Mouse (Mus musculus): ENCODE data around the gene Lrrfip1. TPM values are rescaled to one million over a fixed set of nuclear protein-coding genes. Genes with fewer than 3 reads are reported as not detected.

The Lrrfip1 gene
- polyA plus RNA-seq, 1 experiment from 2014 or later, result 58.6 TPM

DNA sequence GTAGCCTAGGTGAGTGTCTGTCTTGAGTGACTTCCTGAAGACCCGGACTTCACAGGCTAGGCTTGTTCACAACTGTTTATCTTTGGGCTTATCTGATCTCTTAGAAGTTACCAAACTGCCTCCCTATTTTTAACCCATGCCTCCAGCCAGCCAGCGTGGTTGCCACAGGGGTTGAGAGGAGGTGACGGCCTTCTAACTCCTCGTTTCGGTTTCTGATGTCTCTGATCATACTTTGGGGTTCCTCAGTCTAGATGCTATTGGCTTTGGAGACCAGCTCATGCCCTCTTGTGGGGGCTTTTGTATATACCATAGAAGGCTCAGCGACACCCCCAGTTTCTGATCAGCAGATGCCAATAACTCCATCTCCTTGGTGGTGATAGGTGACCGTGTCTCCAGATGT is 11.7 kb downstream of the Lrrfip1 start:
- Histone ChIP-seq H3K9ac (ENCODE audit: low read depth, low read length) (no peak overlapping the region), H3K4me2 (ENCODE audit: low read depth, low read length) (no peak overlapping the region), H3K4me3 (ENCODE audit: low read depth, low read length) (no peak overlapping the region), H3K9me3 (ENCODE audit: control insufficient read depth, low read length) (no peaks in the 10 kb centered on the region), H3K27ac (replicated peaks; ENCODE audit: low read depth, low read length) (no peak overlapping the region), H3K36me3 (ENCODE audit: control insufficient read depth, insufficient read depth, low read length) (no peaks in the 10 kb centered on the region), H3K27me3 (replicated peaks; ENCODE audit: control insufficient read depth, insufficient read depth, low read length) (no peaks in the 10 kb centered on the region), H3K4me1 (ENCODE audit: control insufficient read depth, insufficient read depth, low read length) (peaks cover 8% of the 10 kb centered on the region)
- DNase-seq (ENCODE audit: low spot score), result no peak
- no peak for ATAC-seq (ENCODE audit: low read depth)
- 83% methylated on average over 7 of the region's 7 CpGs for WGBS

DNA sequence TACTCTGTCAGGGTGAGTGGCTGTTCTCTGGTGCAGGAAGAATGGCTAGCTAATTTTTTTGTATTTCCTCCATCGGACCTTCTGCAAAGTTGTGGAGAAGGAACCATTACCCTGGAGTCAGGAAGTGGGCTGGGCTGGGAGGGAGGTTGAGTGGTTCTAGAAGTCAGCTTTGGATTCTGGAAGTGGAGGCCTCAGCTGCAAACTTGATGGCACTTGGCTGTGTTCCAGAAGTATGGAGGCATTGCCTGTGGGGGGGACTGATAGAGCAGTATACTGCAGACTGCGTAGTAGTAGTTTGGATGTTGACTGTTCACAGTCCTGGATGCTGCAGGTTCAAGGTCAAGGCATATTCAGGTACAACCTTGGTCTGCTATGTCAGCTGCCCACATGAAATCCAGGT is 12.2 kb downstream of the Lrrfip1 start:
- no peak overlapping the region for H3K9ac ChIP-seq (ENCODE audit: low read depth, low read length)
- no peaks in the 10 kb centered on the region for H3K27me3 ChIP-seq (replicated peaks; ENCODE audit: control insufficient read depth, insufficient read depth, low read length)
- no peaks in the 10 kb centered on the region for H3K36me3 ChIP-seq (ENCODE audit: control insufficient read depth, insufficient read depth, low read length)
- no peak for DNase-seq (ENCODE audit: low spot score)
- peaks cover 8% of the 10 kb centered on the region for H3K4me1 ChIP-seq (ENCODE audit: control insufficient read depth, insufficient read depth, low read length)
- no peaks in the 10 kb centered on the region for H3K9me3 ChIP-seq (ENCODE audit: control insufficient read depth, low read length)
- no peak overlapping the region for H3K4me3 ChIP-seq (ENCODE audit: low read depth, low read length)
- H3K27ac ChIP-seq (replicated peaks; ENCODE audit: low read depth, low read length), result no peak overlapping the region
- WGBS, result 92% methylated on average over 2 of the region's 2 CpGs
- ATAC-seq (ENCODE audit: low read depth), result no peak
- no peak overlapping the region for H3K4me2 ChIP-seq (ENCODE audit: low read depth, low read length)

DNA sequence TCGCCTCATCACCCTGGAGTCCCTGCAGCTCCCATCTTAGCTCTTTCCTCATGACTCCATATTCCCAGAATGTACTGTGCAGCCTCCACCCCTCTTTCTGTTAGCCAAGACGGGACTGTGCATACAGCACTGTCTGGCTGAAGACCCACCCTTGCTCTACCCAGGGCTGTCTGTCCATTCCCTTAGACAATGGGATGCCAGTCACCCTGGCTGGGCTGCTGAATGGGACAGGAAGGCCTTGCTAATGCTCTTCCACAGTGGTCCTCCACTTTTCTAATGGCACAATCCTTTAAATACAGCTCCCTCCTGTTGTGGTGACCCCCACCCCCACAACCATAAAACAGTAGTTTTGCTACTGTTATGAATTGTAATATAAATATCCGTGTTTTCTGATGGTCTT is 12.8 kb downstream of the Lrrfip1 start:
- Histone ChIP-seq H3K27ac (replicated peaks; ENCODE audit: low read depth, low read length) (no peak overlapping the region), H3K9me3 (ENCODE audit: control insufficient read depth, low read length) (no peaks in the 10 kb centered on the region), H3K4me1 (ENCODE audit: control insufficient read depth, insufficient read depth, low read length) (peaks cover 8% of the 10 kb centered on the region), H3K36me3 (ENCODE audit: control insufficient read depth, insufficient read depth, low read length) (no peaks in the 10 kb centered on the region), H3K4me3 (ENCODE audit: low read depth, low read length) (no peak overlapping the region), H3K4me2 (ENCODE audit: low read depth, low read length) (no peak overlapping the region), H3K9ac (ENCODE audit: low read depth, low read length) (no peak overlapping the region), H3K27me3 (replicated peaks; ENCODE audit: control insufficient read depth, insufficient read depth, low read length) (no peaks in the 10 kb centered on the region)
- WGBS, result 78% methylated on average over 3 of the region's 3 CpGs
- ATAC-seq (ENCODE audit: low read depth) (no peak), DNase-seq (ENCODE audit: low spot score) (no peak)

DNA sequence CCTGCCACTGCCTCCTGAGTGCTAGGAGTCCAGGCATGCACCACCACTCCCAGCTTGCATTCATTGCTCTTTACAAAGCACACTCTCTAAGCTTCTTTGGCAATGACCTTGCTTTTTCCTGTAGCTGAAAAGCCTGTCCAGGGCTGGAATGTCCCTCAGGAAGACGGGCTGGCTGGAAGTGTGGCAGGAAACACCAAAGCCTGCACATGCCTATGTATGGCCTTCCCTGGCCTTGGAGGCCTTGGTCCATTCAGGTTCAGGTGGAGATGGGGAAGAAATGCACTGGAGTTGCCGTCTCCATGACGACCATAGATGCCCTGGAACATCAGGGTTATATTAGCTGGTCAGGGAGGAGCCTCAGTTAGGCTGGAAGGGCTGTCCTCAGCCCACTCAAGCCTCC is 15.3 kb downstream of the Lrrfip1 start:
- DNase-seq (ENCODE audit: low spot score) (peak; percentile 45), ATAC-seq (ENCODE audit: low read depth) (no peak)
- no peaks in the 10 kb centered on the region for H3K9me3 ChIP-seq (ENCODE audit: control insufficient read depth, low read length)
- H3K4me2 ChIP-seq (ENCODE audit: low read depth, low read length), result no peak overlapping the region
- no peak overlapping the region for H3K9ac ChIP-seq (ENCODE audit: low read depth, low read length)
- WGBS, result 72% methylated on average over 3 of the region's 3 CpGs
- no peaks in the 10 kb centered on the region for H3K27me3 ChIP-seq (replicated peaks; ENCODE audit: control insufficient read depth, insufficient read depth, low read length)
- H3K36me3 ChIP-seq (ENCODE audit: control insufficient read depth, insufficient read depth, low read length), result no peaks in the 10 kb centered on the region
- H3K27ac ChIP-seq (replicated peaks; ENCODE audit: low read depth, low read length), result no peak overlapping the region; the same call in 1 of the 2 replicates
- H3K4me3 ChIP-seq (ENCODE audit: low read depth, low read length), result no peak overlapping the region
- H3K4me1 ChIP-seq (ENCODE audit: control insufficient read depth, insufficient read depth, low read length), result peaks cover 18% of the 10 kb centered on the region

DNA sequence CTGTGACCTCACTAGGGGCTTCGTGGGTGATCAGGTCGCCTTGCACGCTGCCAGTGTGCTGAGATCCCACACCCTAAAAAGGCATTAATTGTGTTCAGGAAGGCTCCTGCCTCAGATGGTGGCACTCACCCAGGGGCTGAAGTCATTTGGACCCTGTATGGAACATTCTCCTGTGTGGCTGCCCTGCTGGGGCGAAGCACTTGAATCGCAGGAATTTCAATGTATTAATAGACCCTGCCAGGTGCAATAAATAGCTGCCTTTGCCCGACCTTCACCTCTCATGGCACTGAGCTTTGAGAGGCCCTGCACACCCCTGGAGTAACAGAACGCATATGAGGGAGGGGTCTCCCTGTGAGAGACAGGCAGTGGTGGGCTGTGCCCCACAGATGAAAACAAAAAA is 17.0 kb downstream of the Lrrfip1 start:
- 76% methylated on average over 7 of the region's 7 CpGs for WGBS
- no peaks in the 10 kb centered on the region for H3K9me3 ChIP-seq (ENCODE audit: control insufficient read depth, low read length)
- H3K4me2 ChIP-seq (ENCODE audit: low read depth, low read length), result no peak overlapping the region
- H3K36me3 ChIP-seq (ENCODE audit: control insufficient read depth, insufficient read depth, low read length), result no peaks in the 10 kb centered on the region
- H3K4me1 ChIP-seq (ENCODE audit: control insufficient read depth, insufficient read depth, low read length), result peaks cover 18% of the 10 kb centered on the region
- no peaks in the 10 kb centered on the region for H3K27me3 ChIP-seq (replicated peaks; ENCODE audit: control insufficient read depth, insufficient read depth, low read length)
- H3K27ac ChIP-seq (replicated peaks; ENCODE audit: low read depth, low read length), result no peak overlapping the region
- ATAC-seq (ENCODE audit: low read depth) (no peak), DNase-seq (ENCODE audit: low spot score) (no peak)
- no peak overlapping the region for H3K4me3 ChIP-seq (ENCODE audit: low read depth, low read length)
- no peak overlapping the region for H3K9ac ChIP-seq (ENCODE audit: low read depth, low read length)

DNA sequence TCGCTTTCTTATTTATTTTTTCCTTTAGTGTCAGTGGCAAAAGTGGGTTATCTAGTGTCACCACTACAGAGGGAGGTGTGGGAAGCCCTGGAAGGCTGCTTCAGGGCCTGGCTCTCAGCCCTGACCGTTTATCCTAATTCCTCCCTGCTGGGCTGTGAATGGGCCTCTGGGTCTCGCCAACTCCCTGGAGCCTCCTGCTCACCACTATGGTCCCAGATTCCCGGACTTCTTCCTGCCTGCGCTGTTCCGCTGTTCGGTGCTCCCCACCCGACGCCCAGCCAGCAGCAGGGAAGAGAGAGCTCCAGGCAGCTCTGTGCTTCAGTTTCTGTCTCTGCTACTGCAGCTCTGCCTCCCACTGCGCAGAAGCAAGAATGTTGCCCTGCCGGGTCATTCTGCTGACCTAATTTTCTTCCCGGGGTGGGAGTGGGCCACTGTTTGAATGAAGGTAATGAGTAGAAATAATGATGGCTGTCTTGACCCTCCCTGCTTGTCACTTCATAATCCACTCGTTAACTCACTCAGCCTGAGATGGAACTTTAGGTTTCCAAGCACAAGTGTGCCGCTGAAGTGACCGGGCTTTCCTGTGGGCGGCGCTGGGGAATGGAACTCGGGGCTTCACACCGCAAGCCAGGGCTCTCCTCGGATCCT is 18.7 kb downstream of the Lrrfip1 start:
- peak overlapping the region; percentile 52; the same call in 1 of the 2 replicates for H3K27ac ChIP-seq (replicated peaks; ENCODE audit: low read depth, low read length)
- peaks cover 15% of the 10 kb centered on the region for H3K4me1 ChIP-seq (ENCODE audit: control insufficient read depth, insufficient read depth, low read length)
- ATAC-seq (ENCODE audit: low read depth) (peak; percentile 72; the same call in 1 of the 2 replicates), DNase-seq (ENCODE audit: low spot score) (peak; percentile 56)
- H3K4me3 ChIP-seq (ENCODE audit: low read depth, low read length), result no peak overlapping the region
- peak overlapping the region; percentile 43 for H3K9ac ChIP-seq (ENCODE audit: low read depth, low read length)
- H3K4me2 ChIP-seq (ENCODE audit: low read depth, low read length), result peak overlapping the region; percentile 36
- H3K9me3 ChIP-seq (ENCODE audit: control insufficient read depth, low read length), result no peaks in the 10 kb centered on the region
- WGBS, result 16% methylated on average over 19 of the region's 20 CpGs
- H3K36me3 ChIP-seq (ENCODE audit: control insufficient read depth, insufficient read depth, low read length), result no peaks in the 10 kb centered on the region
- no peaks in the 10 kb centered on the region for H3K27me3 ChIP-seq (replicated peaks; ENCODE audit: control insufficient read depth, insufficient read depth, low read length)

DNA sequence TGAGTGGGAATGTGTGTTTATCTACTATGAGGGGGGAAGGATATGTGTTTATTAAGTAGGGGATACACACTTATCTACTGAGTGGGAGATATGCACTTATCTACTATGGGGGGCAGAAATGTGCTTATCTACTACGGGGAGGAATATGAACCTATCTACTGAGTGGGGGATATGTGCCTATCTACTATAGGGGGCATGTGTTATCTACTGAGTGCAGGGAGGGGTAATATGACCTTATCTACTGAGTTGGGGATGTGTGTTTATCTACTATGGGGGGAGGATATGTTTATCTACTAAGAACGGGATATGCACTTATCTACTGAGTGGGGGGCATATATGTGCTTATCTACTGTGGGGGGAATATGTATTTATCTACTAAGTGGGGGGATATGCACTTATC is 20.8 kb downstream of the Lrrfip1 start:
- WGBS, result 90% methylated on average over 2 of the region's 2 CpGs
- Histone ChIP-seq H3K27me3 (replicated peaks; ENCODE audit: control insufficient read depth, insufficient read depth, low read length) (no peaks in the 10 kb centered on the region), H3K9me3 (ENCODE audit: control insufficient read depth, low read length) (no peaks in the 10 kb centered on the region), H3K36me3 (ENCODE audit: control insufficient read depth, insufficient read depth, low read length) (no peaks in the 10 kb centered on the region), H3K4me3 (ENCODE audit: low read depth, low read length) (no peak overlapping the region), H3K4me2 (ENCODE audit: low read depth, low read length) (no peak overlapping the region), H3K4me1 (ENCODE audit: control insufficient read depth, insufficient read depth, low read length) (peaks cover 9% of the 10 kb centered on the region), H3K27ac (replicated peaks; ENCODE audit: low read depth, low read length) (no peak overlapping the region), H3K9ac (ENCODE audit: low read depth, low read length) (no peak overlapping the region)
- no peak for ATAC-seq (ENCODE audit: low read depth)
- no peak for DNase-seq (ENCODE audit: low spot score)

DNA sequence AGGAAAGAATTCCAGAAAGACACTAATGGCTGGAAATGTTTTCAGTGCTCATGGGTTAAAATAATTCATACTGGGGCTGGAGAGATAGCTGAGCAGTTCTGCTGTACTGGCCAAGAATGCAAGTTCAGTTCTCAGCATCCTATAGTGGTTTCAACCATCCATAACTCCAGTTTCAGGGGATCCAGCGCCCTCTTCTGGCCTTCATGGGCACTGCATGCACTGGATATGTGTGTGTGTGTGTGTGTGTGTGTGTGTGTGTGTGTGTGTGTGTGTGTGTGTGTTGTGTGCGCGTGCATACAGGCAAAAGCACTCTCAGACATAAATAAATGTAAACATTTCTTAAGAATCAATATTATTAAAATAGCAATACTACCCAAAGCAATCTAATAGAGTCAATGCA is 22.8 kb downstream of the Lrrfip1 start:
- ATAC-seq (ENCODE audit: low read depth), result no peak
- Histone ChIP-seq H3K27me3 (replicated peaks; ENCODE audit: control insufficient read depth, insufficient read depth, low read length) (no peaks in the 10 kb centered on the region), H3K9ac (ENCODE audit: low read depth, low read length) (no peak overlapping the region), H3K36me3 (ENCODE audit: control insufficient read depth, insufficient read depth, low read length) (0 out of 2 replicates have a peak, but pooled peaks cover 2% of the 10 kb centered on the region), H3K4me2 (ENCODE audit: low read depth, low read length) (no peak overlapping the region), H3K4me3 (ENCODE audit: low read depth, low read length) (no peak overlapping the region), H3K4me1 (ENCODE audit: control insufficient read depth, insufficient read depth, low read length) (peaks cover 9% of the 10 kb centered on the region), H3K27ac (replicated peaks; ENCODE audit: low read depth, low read length) (no peak overlapping the region), H3K9me3 (ENCODE audit: control insufficient read depth, low read length) (peaks cover 4% of the 10 kb centered on the region; the same call in 1 of the 2 replicates)
- 64% methylated on average over 3 of the region's 3 CpGs for WGBS
- DNase-seq (ENCODE audit: low spot score), result no peak
